Mouse (Mus musculus) heart, postnatal 10 days (tissue): ENCODE measurements around the gene Mon1a. TPM values are rescaled to one million over a fixed set of nuclear protein-coding genes. Genes with fewer than 3 reads are reported as not detected.
A peak's percentile ranks its signal among the peaks of the same experiment; 100 is the strongest.

ENCODE experiments used
- DNase-seq, 2 experiments: peaks; one replicate each; pipeline ENCODE4 v3.0.0; 2021
- intact Hi-C: fragments of 180-260 bp; cut with DNase I; formaldehyde crosslinking; loops from one replicate; pipeline ENCODE4 v1.15.1; 2025
- total RNA-seq, 2 experiments: library from RNA; stranded (reverse); gene quantifications; 2 replicates each; pipeline ENCODE4 v1.2.3; 2021

Gene Mon1a
- total RNA-seq, 2 experiments from 2014 or later = 7.6 to 9.6 TPM

DNA sequence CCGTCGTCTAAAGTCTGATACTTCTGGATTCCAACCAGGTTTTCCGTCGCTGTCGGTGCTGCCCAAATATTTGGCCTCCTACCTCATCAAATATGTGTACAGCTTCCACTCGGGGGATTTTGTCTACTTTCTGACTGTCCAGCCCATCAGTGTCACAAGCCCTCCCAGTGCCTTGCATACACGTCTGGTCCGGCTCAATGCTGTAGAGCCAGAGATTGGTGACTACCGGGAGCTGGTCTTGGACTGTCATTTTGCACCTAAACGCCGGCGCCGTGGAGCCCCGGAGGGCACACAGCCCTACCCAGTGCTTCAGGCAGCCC, 19.8 kb downstream of the Mon1a start:
- no peak for DNase-seq
- intact Hi-C loops = no loop called here

DNA sequence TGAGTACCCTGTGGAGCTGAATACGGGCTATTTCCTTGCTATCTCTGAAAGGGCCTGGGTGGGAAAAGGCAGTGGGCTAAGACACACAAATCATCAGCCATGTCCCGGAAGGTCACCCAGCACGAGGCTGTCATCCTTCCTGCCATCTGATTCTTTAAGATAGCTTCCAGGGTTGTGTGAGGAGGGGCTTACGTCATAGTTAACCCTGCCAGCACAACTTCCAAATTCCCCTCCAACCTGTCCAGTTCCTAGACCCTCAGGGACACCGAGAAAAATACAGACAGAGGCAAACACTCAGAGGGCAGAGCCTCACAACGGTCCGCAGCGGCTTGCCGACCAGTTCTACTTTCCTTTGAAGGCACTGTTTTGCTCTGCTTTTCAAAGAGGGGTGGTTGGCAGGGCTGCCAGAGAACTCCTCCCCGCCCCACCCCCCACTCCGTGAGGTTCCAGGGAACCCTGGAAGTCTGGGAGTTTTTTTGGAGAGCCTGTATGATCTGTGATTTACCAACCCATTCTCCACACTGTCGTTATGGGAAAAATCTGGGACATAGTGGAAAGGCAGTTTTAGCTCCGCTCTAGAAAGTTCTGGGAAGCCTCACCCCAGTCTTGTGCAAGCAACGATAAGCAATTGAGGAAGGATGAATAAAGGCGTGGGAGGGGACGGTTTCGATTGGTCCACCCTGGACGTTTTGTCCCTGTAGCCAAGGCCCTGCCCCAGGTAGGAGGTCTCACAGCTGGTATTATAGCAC, 20.6 kb downstream of the Mon1a start:
- intact Hi-C loops = no loop called here
- peak; percentile 53 to 56 for DNase-seq

DNA sequence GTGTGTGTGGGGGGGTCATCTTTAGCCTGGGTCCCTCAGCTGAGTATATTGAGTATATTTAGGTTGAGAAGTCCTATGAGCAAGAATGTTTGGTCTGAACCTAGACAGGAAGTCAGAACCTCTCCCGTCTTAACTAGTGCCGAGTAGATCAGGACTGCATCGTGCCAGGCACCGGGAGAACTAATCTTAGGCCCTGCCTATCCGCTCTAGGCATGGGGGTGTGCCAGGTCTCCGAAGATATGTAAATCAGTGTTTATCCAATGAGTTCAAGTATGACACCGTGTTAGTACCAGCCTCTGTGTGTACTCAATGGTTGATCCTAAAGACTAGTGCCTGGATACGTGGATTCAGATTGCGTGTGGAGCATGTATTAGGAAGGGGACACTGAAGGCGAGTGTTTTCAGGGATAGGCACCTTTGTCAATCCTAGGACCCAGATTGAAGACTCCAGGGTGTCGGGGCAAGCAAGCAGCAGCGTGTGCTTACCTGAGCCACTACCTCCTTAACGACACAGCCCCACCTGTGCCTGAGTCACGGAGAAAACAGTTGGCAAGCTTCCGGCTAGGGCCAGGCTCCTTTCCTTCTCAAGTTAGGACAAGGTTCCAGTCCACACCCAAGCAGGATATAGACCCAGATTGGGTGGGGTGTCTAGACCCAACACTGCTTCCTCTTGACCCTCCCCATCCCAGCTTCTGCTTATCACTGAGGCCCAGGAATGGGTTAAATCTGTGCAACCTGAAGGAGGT, 22.2 kb downstream of the Mon1a start:
- intact Hi-C loops = no loop called here
- no peak for DNase-seq

DNA sequence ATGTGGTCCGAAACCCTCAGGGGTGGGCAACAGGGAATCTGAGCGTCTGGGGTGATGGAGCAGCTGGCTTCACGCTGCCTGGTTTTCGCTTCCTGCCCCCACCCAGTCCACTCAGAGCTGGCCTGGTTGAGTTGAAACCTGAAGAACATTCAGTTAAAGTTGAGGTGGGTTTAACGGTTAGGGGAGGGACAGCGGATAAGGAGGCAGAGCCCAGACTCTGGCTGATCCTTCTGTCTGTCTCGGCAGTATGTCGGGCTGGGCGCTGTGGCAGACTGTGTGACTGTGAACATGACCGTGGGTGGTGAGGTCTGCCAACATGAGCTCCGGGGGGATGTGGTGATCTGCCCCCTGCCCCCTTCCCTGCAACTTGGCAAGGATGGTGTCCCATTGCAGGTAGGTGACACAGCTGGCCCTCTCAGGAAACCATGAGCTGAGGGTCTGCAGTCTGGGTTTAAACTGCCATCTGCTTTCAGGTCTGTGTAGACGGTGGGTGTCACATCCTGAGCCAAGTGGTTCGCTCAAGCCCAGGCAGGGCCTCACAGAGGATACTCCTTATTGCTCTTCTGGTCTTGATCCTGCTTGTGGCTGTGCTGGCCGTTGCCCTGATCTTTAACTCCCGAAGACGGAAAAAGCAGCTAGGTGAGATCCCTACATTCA, 26.9 kb downstream of the Mon1a start:
- intact Hi-C loops = no loop called here
- DNase-seq = no peak

DNA sequence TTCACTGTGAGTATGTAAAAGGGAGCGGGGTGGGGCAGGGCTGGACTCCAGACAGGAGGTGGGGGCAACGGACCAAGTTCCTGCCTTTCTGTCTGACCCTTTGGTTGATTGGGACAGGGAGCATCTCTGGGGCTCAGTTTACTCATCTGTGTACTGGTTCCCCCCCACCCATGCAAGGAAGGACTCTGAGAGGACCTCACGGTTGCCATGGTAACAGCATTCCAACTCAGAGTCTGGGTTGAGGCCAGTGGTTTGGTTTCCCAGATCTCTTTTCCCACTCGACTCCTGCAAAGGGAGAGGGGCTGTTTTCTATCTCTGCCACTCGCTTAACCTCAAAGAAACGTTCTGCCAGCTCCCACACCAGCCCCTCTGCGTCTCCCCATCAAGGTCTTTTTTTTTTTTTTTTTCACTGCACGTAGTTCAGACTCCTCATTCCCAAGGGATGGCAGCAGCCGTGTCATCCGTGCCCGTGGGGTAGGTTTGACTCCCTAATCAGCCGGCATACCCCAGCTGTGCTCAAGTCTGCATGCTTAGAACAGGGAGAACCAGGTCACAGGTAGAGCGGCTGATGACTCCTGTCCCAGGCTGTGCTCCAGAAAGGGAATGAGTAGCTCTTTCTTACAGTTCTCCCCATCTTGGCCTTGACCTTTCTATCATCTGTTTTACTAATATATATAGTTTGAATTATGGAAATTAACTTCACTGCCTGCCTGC, 30.1 kb downstream of the Mon1a start:
- intact Hi-C loops = no loop called here
- no peak for DNase-seq

DNA sequence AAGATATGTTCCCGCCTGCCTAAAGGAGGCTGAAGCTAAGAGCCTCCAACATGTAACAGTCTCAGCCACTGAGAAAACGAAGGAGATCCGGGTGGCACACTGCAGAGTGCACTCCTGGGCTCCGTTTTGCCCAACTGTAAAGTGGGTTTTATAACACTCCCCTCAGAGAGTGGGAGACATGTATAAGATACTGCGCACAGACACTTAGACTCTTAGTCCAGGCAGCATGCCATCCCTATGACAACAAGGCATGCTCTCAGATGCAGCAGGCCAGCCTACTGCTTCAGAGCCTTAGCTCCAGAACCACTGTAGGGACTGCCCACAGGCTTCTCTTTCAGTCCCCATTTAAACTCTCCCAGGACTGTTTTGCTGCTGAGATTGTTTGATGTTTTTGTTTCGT, 30.9 kb downstream of the Mon1a start:
- no peak for DNase-seq
- intact Hi-C loops = no loop called here

DNA sequence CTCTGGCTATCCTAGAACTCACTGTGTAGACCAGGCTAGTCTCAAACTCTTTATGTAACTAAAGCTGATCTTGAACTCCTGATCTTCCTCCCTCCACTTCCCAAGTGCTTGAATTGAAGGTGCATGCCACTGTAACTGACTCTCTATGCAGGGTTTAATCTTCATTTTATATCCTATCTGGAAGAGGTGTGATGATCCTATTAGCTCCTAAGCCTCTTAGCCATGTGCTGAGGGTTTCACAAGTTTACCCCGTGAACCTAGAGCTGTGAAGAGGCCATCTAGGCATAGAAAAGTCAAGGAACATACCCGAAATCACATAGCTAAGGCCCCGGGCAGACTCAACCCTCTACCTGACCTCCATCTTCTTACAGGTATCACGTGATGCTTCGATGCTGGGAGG, 31.5 kb downstream of the Mon1a start:
- DNase-seq = no peak
- intact Hi-C loops = no loop called here

DNA sequence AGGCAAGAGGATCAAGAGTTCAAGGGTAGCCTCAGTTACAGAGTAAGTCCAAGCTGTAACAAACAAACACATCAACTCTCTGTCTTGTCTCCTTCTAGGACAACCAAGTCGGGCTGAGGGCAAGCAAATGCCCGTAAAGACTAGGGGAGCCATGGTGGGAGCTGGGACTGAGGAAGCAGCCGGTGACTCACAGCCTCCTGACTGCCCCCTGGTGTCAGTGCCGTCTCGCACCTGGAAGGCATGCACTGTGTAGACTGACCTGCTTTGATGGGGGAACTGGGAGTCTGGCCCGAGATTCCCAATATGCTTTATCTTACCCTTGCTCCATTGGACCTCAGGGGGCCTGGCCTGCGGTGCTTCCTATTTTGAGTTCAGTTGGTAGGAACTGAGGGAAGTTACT, 35.1 kb downstream of the Mon1a start:
- intact Hi-C loops = no loop called here
- peak; percentile 30 to 59 for DNase-seq

DNA sequence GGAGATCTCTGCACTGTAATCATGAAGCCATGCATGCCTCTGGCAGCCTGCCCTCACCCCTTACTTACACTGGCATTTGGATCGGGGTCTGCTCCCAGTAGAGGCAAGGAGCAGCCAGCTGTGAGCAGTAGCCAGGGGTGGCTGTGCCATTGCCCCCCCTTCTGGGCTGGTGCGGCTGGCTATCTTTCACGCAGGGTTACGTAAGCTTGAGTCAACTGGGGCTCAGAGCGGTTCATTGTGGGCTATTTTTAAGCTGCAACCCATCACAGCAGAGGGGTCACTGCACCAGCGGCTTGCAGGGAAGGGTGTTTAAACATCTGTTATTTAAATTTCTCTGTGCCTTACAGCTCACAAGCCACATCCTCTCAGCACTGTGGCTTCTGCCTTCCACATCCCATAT, 36.0 kb downstream of the Mon1a start:
- intact Hi-C loops = no loop called here

DNA sequence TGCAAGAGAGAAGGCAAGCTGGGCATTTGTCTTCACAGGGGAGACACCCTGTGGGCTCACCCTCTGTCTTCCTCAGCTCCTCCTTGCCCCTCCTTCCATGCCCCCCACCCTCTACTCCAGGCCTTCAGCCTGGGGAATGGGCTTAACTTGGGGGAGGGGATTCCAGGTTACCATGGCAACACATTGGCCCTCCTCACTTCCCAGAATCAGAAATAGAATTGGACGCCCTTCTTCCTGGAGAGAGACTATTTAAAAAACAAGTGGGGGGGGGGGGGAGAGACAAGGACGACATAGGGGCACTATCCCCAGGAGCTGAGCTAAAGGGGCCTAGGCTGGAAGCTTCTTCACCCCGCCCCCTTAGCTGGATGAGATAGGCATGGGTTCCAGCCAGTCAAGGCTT, 37.3 kb downstream of the Mon1a start:
- intact Hi-C loops = no loop called here
- DNase-seq = no peak

More for the DNA sequence above, 36.0 kb downstream of the Mon1a start:
- DNase-seq = peak; percentile 59 to 68

DNA sequence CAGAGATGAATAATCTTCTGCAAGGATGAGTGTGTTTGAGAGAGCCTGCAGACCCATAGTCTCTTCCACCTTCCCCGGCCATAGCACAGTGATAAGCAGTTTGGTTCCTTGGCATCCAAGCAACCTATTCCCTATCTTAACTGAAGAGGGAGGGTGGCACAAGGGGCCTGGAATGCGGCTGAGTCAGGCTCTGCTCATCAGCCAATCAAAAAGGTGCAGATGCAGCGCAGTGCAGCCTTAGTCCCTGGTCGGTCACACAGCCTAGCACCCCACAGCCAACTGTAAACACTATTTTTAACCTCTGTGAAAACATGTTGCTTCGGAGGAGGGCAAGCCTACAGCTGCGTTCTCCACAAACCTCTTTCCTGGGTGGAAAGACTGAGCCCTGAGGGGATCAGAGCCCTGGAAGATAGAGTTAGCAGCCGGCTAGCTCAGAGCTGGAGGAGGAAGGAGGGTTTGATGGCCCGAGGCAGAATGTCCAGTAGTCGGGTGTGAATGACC, 39.0 kb downstream of the Mon1a start:
- intact Hi-C loops = no loop called here
- peak; percentile 29 to 33 for DNase-seq

DNA sequence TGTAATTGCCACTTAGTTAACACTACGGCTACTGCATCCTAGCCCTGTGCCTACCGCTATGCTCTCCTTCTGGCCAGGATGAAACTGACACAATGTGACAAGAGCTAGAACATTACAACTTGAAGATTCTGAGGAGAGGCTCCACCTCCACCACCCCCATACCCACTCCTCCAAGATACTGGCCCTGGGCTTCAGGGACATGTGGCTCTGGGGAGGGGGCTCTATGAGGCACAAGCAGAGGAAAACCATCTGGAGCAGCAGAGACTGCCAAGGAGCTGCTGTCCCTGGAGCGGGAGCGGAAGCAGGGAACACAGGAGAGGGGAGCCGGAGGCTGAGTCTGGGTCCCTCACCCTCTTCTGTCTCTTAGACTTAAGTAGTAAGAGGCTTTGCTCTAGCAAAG, 39.8 kb downstream of the Mon1a start:
- DNase-seq = no peak
- intact Hi-C loops = no loop called here

DNA sequence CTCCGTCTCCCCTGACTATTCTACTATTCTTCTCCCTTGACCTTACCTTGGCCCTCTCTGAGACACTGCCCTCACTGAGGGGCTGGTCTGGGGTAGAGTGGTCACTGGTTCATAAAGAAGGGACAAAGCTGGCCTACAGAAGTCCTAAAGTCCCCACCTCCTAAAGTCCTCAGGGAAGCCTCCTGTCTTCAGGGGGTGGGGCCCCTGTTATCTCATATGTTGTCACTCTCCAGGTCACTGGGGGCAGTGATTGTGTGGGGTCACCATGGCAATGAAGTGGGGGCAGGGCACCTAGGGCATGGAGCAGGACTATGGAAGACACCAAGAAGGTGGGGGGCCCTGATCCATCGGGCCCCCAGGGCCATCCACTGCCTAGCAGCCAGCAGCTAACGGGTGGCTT, 40.2 kb downstream of the Mon1a start, which contains the start of gene Actl11:
TSS of gene Actl11 (plus strand) at position 301 of the 400 bp plus-strand sequence.
- no peak for DNase-seq
- intact Hi-C loops = no loop called here

DNA sequence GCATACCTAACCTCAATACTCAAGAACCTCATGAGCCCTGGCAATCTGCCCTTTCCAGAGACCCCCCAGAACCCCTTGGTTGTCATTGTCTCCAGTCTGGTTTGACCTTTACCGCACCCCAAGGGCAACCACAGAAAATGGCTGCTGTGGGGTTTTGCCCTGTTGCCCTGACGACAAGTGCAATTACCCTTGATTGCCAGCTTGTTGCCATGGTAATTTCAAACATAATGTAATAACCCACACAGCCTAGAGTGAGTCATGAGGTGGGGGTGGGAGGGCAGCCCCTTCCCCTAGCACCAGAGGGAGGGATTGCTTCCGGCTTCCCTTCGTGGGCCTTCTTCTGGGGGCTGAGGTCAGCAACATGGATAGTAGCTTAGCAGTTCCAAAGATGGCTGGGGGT, 44.3 kb downstream of the Mon1a start:
- no peak for DNase-seq
- intact Hi-C loops = no loop called here

DNA sequence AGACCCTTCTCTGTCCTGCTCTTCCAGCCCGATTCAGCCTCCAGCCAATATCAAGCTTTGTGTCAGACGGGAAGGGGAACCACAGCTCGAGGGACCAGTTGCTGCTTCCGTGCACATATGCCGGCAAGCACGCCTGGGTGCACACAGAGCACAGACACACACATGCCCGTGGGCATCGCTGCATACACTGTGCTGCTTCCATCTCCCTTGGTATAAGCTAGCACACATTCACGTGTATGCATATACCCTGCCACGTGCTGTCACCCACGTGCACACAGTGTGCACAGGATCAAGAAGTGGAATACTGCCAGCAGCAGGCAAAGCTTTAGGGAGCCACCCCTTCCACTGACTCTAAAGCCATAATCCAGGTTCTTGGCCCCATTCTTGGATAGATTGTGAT, 46.2 kb downstream of the Mon1a start:
- intact Hi-C loops = no loop called here
- no peak for DNase-seq

DNA sequence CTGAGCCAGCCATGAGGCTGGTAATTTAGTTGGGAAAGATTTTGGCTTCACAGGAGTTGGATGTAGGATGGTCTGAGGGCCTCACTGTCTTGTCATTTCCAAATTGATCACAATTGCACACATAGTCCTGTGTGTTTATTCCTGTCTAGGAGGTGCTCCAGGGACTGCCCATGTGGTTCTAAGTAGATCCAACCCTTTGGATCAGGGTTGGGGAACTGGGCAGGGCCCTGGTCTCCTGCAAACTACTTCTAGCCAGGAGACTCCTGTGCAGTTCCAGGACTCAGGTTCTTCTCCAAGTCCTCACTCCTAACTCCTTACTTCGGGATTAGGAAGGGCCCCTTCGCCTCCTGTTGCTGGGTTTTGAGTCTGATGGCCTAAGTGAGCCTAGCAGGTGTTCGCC, 47.4 kb downstream of the Mon1a start, which contains the start of gene Camkv:
TSS of gene Camkv (plus strand) at position 301 of the 400 bp plus-strand sequence.
- DNase-seq = no peak
- intact Hi-C loops = no loop called here

DNA sequence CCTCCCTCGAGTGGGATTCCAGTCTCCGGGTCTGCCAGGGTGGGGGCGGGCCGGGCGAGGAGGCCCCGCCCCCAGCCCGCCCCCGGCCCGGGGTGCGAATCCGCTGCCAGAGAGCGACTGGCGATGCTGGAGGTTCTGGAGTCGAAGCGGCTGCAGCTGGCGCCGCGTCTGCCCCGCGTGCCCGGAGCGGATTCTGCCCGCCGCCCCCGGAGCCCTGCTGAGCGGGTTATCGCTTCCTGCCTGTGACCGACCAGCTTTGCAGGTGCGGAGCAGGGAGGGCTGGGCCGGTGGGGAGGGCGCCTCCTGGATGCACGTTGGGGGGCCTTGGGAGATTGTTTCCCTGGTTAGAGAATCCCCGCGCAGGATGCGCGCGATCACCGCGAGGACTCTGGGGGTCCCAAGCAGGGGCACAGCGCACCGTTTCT, 47.9 kb downstream of the Mon1a start:
- intact Hi-C loops = no loop called here
- DNase-seq = no peak

DNA sequence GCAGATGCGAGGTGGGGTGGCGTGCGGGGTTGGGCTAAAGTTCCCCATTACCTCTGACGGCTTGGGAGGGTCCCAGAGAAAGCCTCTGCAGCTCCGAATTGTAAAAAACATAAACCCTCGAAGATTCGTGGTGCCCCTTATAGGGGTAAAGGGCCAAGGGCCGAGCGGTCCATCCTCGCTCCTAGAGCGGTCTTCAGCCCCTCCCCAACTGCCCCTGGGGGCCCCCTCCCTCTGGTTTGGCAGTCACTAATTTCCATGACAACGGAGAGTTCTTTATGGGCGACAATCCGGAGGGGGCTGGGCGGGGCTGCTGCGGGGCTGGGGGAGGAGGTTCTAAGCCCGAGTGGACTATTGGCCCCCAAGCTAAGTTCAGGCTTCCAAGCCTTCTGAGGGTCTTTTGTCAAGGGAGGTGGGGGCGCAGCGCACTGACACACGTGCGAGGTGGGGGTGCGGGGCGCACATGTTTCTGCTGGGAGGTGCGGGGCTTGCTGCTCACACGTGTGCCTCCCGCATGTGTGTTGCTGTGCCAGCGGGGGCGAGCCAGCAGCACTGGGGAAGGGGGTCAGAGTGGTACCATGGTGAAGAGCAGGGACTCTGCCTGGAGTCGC, 48.4 kb downstream of the Mon1a start:
- DNase-seq = no peak
- intact Hi-C loops = no loop called here

DNA sequence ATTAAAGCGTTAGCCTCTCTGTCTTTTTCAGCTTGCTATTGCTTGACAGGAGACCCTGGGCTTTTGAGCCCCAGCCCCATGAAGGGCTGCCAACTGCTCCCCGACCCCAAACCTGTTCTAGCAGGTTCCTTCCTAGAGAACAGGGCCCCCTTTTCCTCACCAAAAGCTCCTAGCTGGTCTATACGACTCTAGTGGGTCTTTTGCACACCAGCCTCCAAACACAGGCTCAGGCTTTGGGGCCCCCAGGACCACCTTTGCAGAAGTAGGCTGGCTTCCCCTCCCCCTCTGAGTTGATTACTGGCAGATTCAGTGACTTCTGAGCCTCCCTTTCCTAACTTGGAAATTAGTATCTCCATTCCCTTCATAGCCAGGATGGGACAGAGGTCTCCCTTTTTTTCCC, 48.9 kb downstream of the Mon1a start:
- intact Hi-C loops = no loop called here
- no peak for DNase-seq
